Mouse (Mus musculus) Patski (cell line): ENCODE measurements around the gene Ifnk. TPM values are rescaled to one million over a fixed set of nuclear protein-coding genes. Genes with fewer than 3 reads are reported as not detected.

Experiments used
- ATAC-seq: fragments of 100-300 bp; one replicate; pipeline ENCODE4 v1.8.0; 2021
- CTCF ChIA-PET: fragments of 350-600 bp; sonication (Branson Sonifier 250); formaldehyde crosslinking; loops from one replicate; lab custom pipeline; 2022; ENCODE audit warnings: inconsistent platforms; lab: Charles Lee
- POLR2A ChIA-PET: fragments of 350-600 bp; sonication (Branson Sonifier 250); formaldehyde crosslinking; loops from one replicate; lab custom pipeline; 2022; ENCODE audit warnings: antibody characterized with exemption, inconsistent platforms; lab: Charles Lee
- DNase-seq: peaks from one replicate; pipeline ENCODE4 v3.0.0-alpha.2; 2011; ENCODE audit warnings: low read depth, low spot score
- H3K27me3 ChIP-seq: fragments of 371-371 bp; one replicate; pipeline ENCODE4 v1.5.1; 2021
- CTCF ChIP-seq: fragments of 100-300 bp; IDR thresholded peaks from one replicate; pipeline ENCODE4 v1.5.1; 2021
- in situ Hi-C: fragments of 300-500 bp; cut with MboI; formaldehyde crosslinking; loops from 3 replicates; pipeline ENCODE4 v1.11.1; 2018; ENCODE audit warnings: low pct_unique_long_range_greater_than_20kb, mixed read lengths
- polyA plus RNA-seq: library from polyadenylated mRNA; unstranded; gene quantifications from one replicate; pipeline ENCODE4 v1.2.3, GENCODE M21; 2021

Gene Ifnk
- polyA plus RNA-seq, 1 experiment from 2014 or later = not detected

GRCm38 (mm10) chr4:35138077-35138476, 13.8 kb upstream of the Ifnk start:
- DNase-seq (no peak), ATAC-seq (no peak)
- ChIA-PET POLR2A (no interaction called here), CTCF (no interaction called here)
- in situ Hi-C loops = no loop called here
- no peaks in the 10 kb centered on the region for H3K27me3 ChIP-seq
- no peak for TF ChIP-seq CTCF

- TF ChIP-seq CTCF = no peak
- in situ Hi-C loops = no loop called here
- POLR2A ChIA-PET = no interaction called here
- CTCF ChIA-PET = no interaction called here
- no peaks in the 10 kb centered on the region for H3K27me3 ChIP-seq
- DNase-seq (no peak), ATAC-seq (peak; percentile 39)
Measured at GRCm38 (mm10) chr4:35140317-35140716, 11.5 kb upstream of the Ifnk start.

- DNase-seq (no peak), ATAC-seq (no peak)
- TF ChIP-seq CTCF = no peak
- ChIA-PET CTCF (no interaction called here), POLR2A (no interaction called here)
- in situ Hi-C loops = no loop called here
- H3K27me3 ChIP-seq = no peaks in the 10 kb centered on the region
Measured at GRCm38 (mm10) chr4:35143472-35144102, 8.3 kb upstream of the Ifnk start.

GRCm38 (mm10) chr4:35145726-35146125, 6.1 kb upstream of the Ifnk start:
- no peak for TF ChIP-seq CTCF
- peak; percentile 67 for ATAC-seq
- in situ Hi-C loops = no loop called here
- ChIA-PET CTCF (interaction anchor here (1.4 kb wide), 1 partner anchor 11 kb away, joined by 3 read pairs; the partner anchor contains the start of gene Mob3b), POLR2A (no interaction called here)
- DNase-seq = no peak
- H3K27me3 ChIP-seq = no peaks in the 10 kb centered on the region

- ATAC-seq (no peak), DNase-seq (no peak)
- H3K27me3 ChIP-seq = no peaks in the 10 kb centered on the region
- no peak for TF ChIP-seq CTCF
- CTCF ChIA-PET = no interaction called here
- in situ Hi-C loops = no loop called here
- POLR2A ChIA-PET = interaction anchor here (0.5 kb wide), 1 partner anchor 43 kb away, joined by 3 read pairs; no protein-coding TSS in a partner anchor
Measured at GRCm38 (mm10) chr4:35146597-35146996, 5.3 kb upstream of the Ifnk start.

GRCm38 (mm10) chr4:35148326-35148725, 3.5 kb upstream of the Ifnk start:
- H3K27me3 ChIP-seq = no peaks in the 10 kb centered on the region
- ChIA-PET CTCF (interaction anchor here (1.5 kb wide), 1 partner anchor 9 kb away, joined by 4 read pairs; the partner anchor contains the start of gene Mob3b), POLR2A (interaction anchor here (0.6 kb wide), 1 partner anchor 191 kb away, joined by 4 read pairs; no protein-coding TSS in a partner anchor)
- no peak for DNase-seq
- in situ Hi-C loops = no loop called here
- no peak for TF ChIP-seq CTCF
- ATAC-seq = no peak

- CTCF ChIA-PET = no interaction called here
- no peak for DNase-seq
- no peak for TF ChIP-seq CTCF
- in situ Hi-C loops = loop anchor here (10.0 kb wide), 1 partner anchor 166 kb away; no protein-coding TSS in a partner anchor
- H3K27me3 ChIP-seq = no peaks in the 10 kb centered on the region
- POLR2A ChIA-PET = no interaction called here
- ATAC-seq = no peak
Measured at GRCm38 (mm10) chr4:35150706-35151105, 1.1 kb upstream of the Ifnk start.

- TF ChIP-seq CTCF = no peak
- no peak for ATAC-seq
- ChIA-PET CTCF (interaction anchor here (1.3 kb wide), 1 partner anchor 13 kb away, joined by 5 read pairs; no protein-coding TSS in a partner anchor), POLR2A (no interaction called here)
- in situ Hi-C loops = loop anchor here (10.0 kb wide), 1 partner anchor 169 kb away; no protein-coding TSS in a partner anchor
- no peaks in the 10 kb centered on the region for H3K27me3 ChIP-seq
- no peak for DNase-seq
Measured at GRCm38 (mm10) chr4:35154051-35154450, 2.2 kb downstream of the Ifnk start.

- in situ Hi-C loops = loop anchor here (5.0 to 10.0 kb wide), 2 partner anchors 53 to 171 kb away; no protein-coding TSS in a partner anchor
- ChIA-PET CTCF (interaction anchor here (1.3 kb wide), 1 partner anchor 12 kb away, joined by 5 read pairs; no protein-coding TSS in a partner anchor), POLR2A (no interaction called here)
- ATAC-seq (no peak), DNase-seq (no peak)
- no peaks in the 10 kb centered on the region for H3K27me3 ChIP-seq
- TF ChIP-seq CTCF = peak; percentile 35
Measured at GRCm38 (mm10) chr4:35155132-35155922, 3.5 kb downstream of the Ifnk start.

GRCm38 (mm10) chr4:35156149-35156611, 4.3 kb downstream of the Ifnk start:
- H3K27me3 ChIP-seq = no peaks in the 10 kb centered on the region
- DNase-seq = no peak
- ATAC-seq = no peak
- ChIA-PET CTCF (no interaction called here), POLR2A (no interaction called here)
- in situ Hi-C loops = loop anchor here (5.0 to 10.0 kb wide), 2 partner anchors 54 to 171 kb away; no protein-coding TSS in a partner anchor
- no peak for TF ChIP-seq CTCF
